Mouse (Mus musculus): Measurements from ENCODE around the gene St8sia1. TPM values are rescaled to one million over a fixed set of nuclear protein-coding genes. Genes with fewer than 3 reads are reported as not detected.

Gene St8sia1
- polyA plus RNA-seq, 1 experiment from 2014 or later = 2.4 TPM

DNA sequence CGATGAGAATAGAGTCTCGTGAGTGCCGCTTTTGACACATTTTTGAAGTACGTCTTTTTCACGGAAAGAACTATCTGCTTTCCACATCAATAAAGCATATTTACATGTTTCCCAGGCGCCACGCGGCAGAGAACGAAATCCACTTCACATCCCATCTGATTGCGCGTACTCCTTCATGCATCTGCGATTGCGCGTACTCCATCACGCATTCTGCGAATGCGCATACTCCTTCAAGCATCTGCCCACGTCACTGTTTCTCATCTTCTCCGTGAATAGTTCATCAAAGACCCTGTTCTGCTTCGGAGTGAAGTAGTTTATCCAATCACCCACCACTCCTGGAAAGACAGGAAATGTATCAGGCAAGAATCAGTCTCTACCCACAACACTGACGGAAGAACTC, 178.1 kb downstream of the St8sia1 start:
- DNase-seq (ENCODE audit: low spot score) (no peak), ATAC-seq (replicated peaks; ENCODE audit: low FRiP score) (no peak)
- no peak overlapping the region for H3K27ac ChIP-seq (ENCODE audit: low read depth, low read length)
- no peaks in the 10 kb centered on the region for H3K9me3 ChIP-seq (ENCODE audit: control insufficient read depth, low read length)
- no peak overlapping the region for H3K4me3 ChIP-seq (ENCODE audit: low read depth, low read length)
- H3K27me3 ChIP-seq (ENCODE audit: control insufficient read depth, insufficient read depth, low read length) = no peaks in the 10 kb centered on the region; the same call in 1 of the 2 replicates
- 90% methylated on average over 21 of the region's 21 CpGs for WGBS
- no peak overlapping the region for H3K4me2 ChIP-seq (ENCODE audit: low read depth, low read length, severe bottlenecking)
- no peak overlapping the region for H3K9ac ChIP-seq (ENCODE audit: low read length)
- H3K36me3 ChIP-seq (ENCODE audit: control insufficient read depth, insufficient read depth, low read length) = no peaks in the 10 kb centered on the region
- H3K4me1 ChIP-seq (replicated peaks; ENCODE audit: control insufficient read depth, insufficient read depth, low read length) = no peaks in the 10 kb centered on the region; the same call in 1 of the 2 replicates

GRCm38 (mm10) chr6:142785343-142785742, 178.9 kb downstream of the St8sia1 start:
- no peaks in the 10 kb centered on the region for H3K9me3 ChIP-seq (ENCODE audit: control insufficient read depth, low read length)
- DNase-seq (ENCODE audit: low spot score) = peak; percentile 70
- 24% methylated on average over 4 of the region's 4 CpGs for WGBS
- H3K36me3 ChIP-seq (ENCODE audit: control insufficient read depth, insufficient read depth, low read length) = no peaks in the 10 kb centered on the region
- no peak overlapping the region for H3K27ac ChIP-seq (ENCODE audit: low read depth, low read length)
- no peaks in the 10 kb centered on the region; the same call in 1 of the 2 replicates for H3K27me3 ChIP-seq (ENCODE audit: control insufficient read depth, insufficient read depth, low read length)
- no peaks in the 10 kb centered on the region; the same call in 1 of the 2 replicates for H3K4me1 ChIP-seq (replicated peaks; ENCODE audit: control insufficient read depth, insufficient read depth, low read length)
- no peak overlapping the region for H3K9ac ChIP-seq (ENCODE audit: low read length)
- H3K4me3 ChIP-seq (ENCODE audit: low read depth, low read length) = no peak overlapping the region
- no peak for ATAC-seq (replicated peaks; ENCODE audit: low FRiP score)
- no peak overlapping the region for H3K4me2 ChIP-seq (ENCODE audit: low read depth, low read length, severe bottlenecking)

GRCm38 (mm10) chr6:142781286-142781685, 183.0 kb downstream of the St8sia1 start:
- H3K4me3 ChIP-seq (ENCODE audit: low read depth, low read length) = no peak overlapping the region
- peak; percentile 59 for ATAC-seq (replicated peaks; ENCODE audit: low FRiP score)
- no peaks in the 10 kb centered on the region; the same call in 1 of the 2 replicates for H3K27me3 ChIP-seq (ENCODE audit: control insufficient read depth, insufficient read depth, low read length)
- no peak overlapping the region for H3K27ac ChIP-seq (ENCODE audit: low read depth, low read length)
- no peaks in the 10 kb centered on the region for H3K9me3 ChIP-seq (ENCODE audit: control insufficient read depth, low read length)
- H3K36me3 ChIP-seq (ENCODE audit: control insufficient read depth, insufficient read depth, low read length) = no peaks in the 10 kb centered on the region
- peak; percentile 55 for DNase-seq (ENCODE audit: low spot score)
- peaks cover 6% of the 10 kb centered on the region; the same call in 1 of the 2 replicates for H3K4me1 ChIP-seq (replicated peaks; ENCODE audit: control insufficient read depth, insufficient read depth, low read length)
- no peak overlapping the region for H3K9ac ChIP-seq (ENCODE audit: low read length)
- 22% methylated on average over 7 of the region's 7 CpGs for WGBS
- H3K4me2 ChIP-seq (ENCODE audit: low read depth, low read length, severe bottlenecking) = no peak overlapping the region

DNA sequence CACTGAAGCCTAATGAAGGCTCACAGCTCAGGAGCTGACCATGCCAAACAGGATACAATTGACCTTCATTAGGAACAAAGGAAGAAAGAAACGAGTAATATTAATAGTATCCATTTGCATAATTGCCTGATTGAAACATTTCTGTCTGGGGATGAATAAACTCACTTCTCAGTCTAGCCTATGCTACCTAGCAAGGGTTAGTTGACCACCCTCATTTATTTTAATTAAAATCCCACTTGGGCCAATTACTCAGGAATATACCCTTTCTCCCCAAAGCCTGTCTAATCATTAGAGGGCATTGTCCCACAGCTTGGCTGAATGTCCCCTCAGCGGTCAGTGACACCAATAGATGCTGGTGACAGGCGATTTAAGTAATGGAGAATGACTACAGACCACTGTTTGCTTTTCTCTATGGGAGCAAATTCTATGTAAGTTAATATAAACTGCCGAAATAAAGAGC, 183.6 kb downstream of the St8sia1 start:
- Histone ChIP-seq H3K4me2 (ENCODE audit: low read depth, low read length, severe bottlenecking) (no peak overlapping the region), H3K4me3 (ENCODE audit: low read depth, low read length) (no peak overlapping the region), H3K36me3 (ENCODE audit: control insufficient read depth, insufficient read depth, low read length) (no peaks in the 10 kb centered on the region), H3K9me3 (ENCODE audit: control insufficient read depth, low read length) (no peaks in the 10 kb centered on the region), H3K27me3 (ENCODE audit: control insufficient read depth, insufficient read depth, low read length) (no peaks in the 10 kb centered on the region; the same call in 1 of the 2 replicates), H3K9ac (ENCODE audit: low read length) (no peak overlapping the region), H3K4me1 (replicated peaks; ENCODE audit: control insufficient read depth, insufficient read depth, low read length) (peaks cover 6% of the 10 kb centered on the region; the same call in 1 of the 2 replicates), H3K27ac (ENCODE audit: low read depth, low read length) (no peak overlapping the region)
- ATAC-seq (replicated peaks; ENCODE audit: low FRiP score) (peak; percentile 69; the same call in 1 of the 2 replicates), DNase-seq (ENCODE audit: low spot score) (peak; percentile 51)
- 35% methylated on average over 4 of the region's 4 CpGs for WGBS

GRCm38 (mm10) chr6:142779812-142780573, 184.3 kb downstream of the St8sia1 start:
- Histone ChIP-seq H3K4me2 (ENCODE audit: low read depth, low read length, severe bottlenecking) (0 out of 2 replicates have a peak overlapping the region, but pooled peaks have one; percentile 8), H3K36me3 (ENCODE audit: control insufficient read depth, insufficient read depth, low read length) (no peaks in the 10 kb centered on the region; the same call in 1 of the 2 replicates), H3K27me3 (ENCODE audit: control insufficient read depth, insufficient read depth, low read length) (no peaks in the 10 kb centered on the region; the same call in 1 of the 2 replicates), H3K4me3 (ENCODE audit: low read depth, low read length) (no peak overlapping the region), H3K27ac (ENCODE audit: low read depth, low read length) (peak overlapping the region; percentile 37; the same call in 1 of the 2 replicates), H3K4me1 (replicated peaks; ENCODE audit: control insufficient read depth, insufficient read depth, low read length) (peaks cover 6% of the 10 kb centered on the region; the same call in 1 of the 2 replicates), H3K9me3 (ENCODE audit: control insufficient read depth, low read length) (no peaks in the 10 kb centered on the region), H3K9ac (ENCODE audit: low read length) (no peak overlapping the region)
- DNase-seq (ENCODE audit: low spot score) = peak; percentile 67
- ATAC-seq (replicated peaks; ENCODE audit: low FRiP score) = peak; percentile 74
- WGBS = 56% methylated on average over 14 of the region's 14 CpGs

GRCm38 (mm10) chr6:142779045-142779811, 185.0 kb downstream of the St8sia1 start:
- no peaks in the 10 kb centered on the region; the same call in 1 of the 2 replicates for H3K27me3 ChIP-seq (ENCODE audit: control insufficient read depth, insufficient read depth, low read length)
- peak overlapping the region; percentile 37; the same call in 1 of the 2 replicates for H3K27ac ChIP-seq (ENCODE audit: low read depth, low read length)
- ATAC-seq (replicated peaks; ENCODE audit: low FRiP score) (peak; percentile 17), DNase-seq (ENCODE audit: low spot score) (peak; percentile 53)
- no peak overlapping the region for H3K4me2 ChIP-seq (ENCODE audit: low read depth, low read length, severe bottlenecking)
- no peak overlapping the region for H3K4me3 ChIP-seq (ENCODE audit: low read depth, low read length)
- H3K9ac ChIP-seq (ENCODE audit: low read length) = no peak overlapping the region
- no peaks in the 10 kb centered on the region for H3K9me3 ChIP-seq (ENCODE audit: control insufficient read depth, low read length)
- peaks cover 6% of the 10 kb centered on the region; the same call in 1 of the 2 replicates for H3K4me1 ChIP-seq (replicated peaks; ENCODE audit: control insufficient read depth, insufficient read depth, low read length)
- H3K36me3 ChIP-seq (ENCODE audit: control insufficient read depth, insufficient read depth, low read length) = no peaks in the 10 kb centered on the region; the same call in 1 of the 2 replicates
- WGBS = 56% methylated on average over 11 of the region's 11 CpGs

- H3K9me3 ChIP-seq (ENCODE audit: control insufficient read depth, low read length) = no peaks in the 10 kb centered on the region
- H3K4me1 ChIP-seq (replicated peaks; ENCODE audit: control insufficient read depth, insufficient read depth, low read length) = peaks cover 6% of the 10 kb centered on the region; the same call in 1 of the 2 replicates
- no peak for ATAC-seq (replicated peaks; ENCODE audit: low FRiP score)
These were observed 187.3 kb downstream of the St8sia1 start for GRCm38 (mm10) chr6:142776935-142777334.

GRCm38 (mm10) chr6:142773566-142773965, 190.7 kb downstream of the St8sia1 start:
- Histone ChIP-seq H3K4me3 (ENCODE audit: low read depth, low read length) (no peak overlapping the region), H3K9ac (ENCODE audit: low read length) (no peak overlapping the region), H3K4me1 (replicated peaks; ENCODE audit: control insufficient read depth, insufficient read depth, low read length) (no peaks in the 10 kb centered on the region), H3K27me3 (ENCODE audit: control insufficient read depth, insufficient read depth, low read length) (no peaks in the 10 kb centered on the region), H3K36me3 (ENCODE audit: control insufficient read depth, insufficient read depth, low read length) (peaks cover 8% of the 10 kb centered on the region), H3K9me3 (ENCODE audit: control insufficient read depth, low read length) (no peaks in the 10 kb centered on the region), H3K4me2 (ENCODE audit: low read depth, low read length, severe bottlenecking) (no peak overlapping the region), H3K27ac (ENCODE audit: low read depth, low read length) (no peak overlapping the region)
- DNase-seq (ENCODE audit: low spot score) = no peak
- ATAC-seq (replicated peaks; ENCODE audit: low FRiP score) = no peak
- 91% methylated on average over 5 of the region's 5 CpGs for WGBS

More at GRCm38 (mm10) chr6:142776935-142777334, 187.3 kb downstream of the St8sia1 start:
- Histone ChIP-seq H3K27ac (ENCODE audit: low read depth, low read length) (no peak overlapping the region), H3K36me3 (ENCODE audit: control insufficient read depth, insufficient read depth, low read length) (peaks cover 8% of the 10 kb centered on the region), H3K9ac (ENCODE audit: low read length) (no peak overlapping the region), H3K27me3 (ENCODE audit: control insufficient read depth, insufficient read depth, low read length) (no peaks in the 10 kb centered on the region), H3K4me2 (ENCODE audit: low read depth, low read length, severe bottlenecking) (no peak overlapping the region), H3K4me3 (ENCODE audit: low read depth, low read length) (no peak overlapping the region)
- no peak for DNase-seq (ENCODE audit: low spot score)
- WGBS = 86% methylated on average over 4 of the region's 4 CpGs

Measured in forebrain, embryonic 11.5 days (tissue).